Mouse (Mus musculus) forebrain, embryonic 14.5 days (tissue): ENCODE results near the gene Snd1. TPM values are rescaled to one million over a fixed set of nuclear protein-coding genes. Genes with fewer than 3 reads are reported as not detected.

Experiments used
- ATAC-seq: fragments of 200-750 bp; cut with Nextera tagmentation; 2 replicates; pipeline ENCODE4 v1.8.0; 2017; ENCODE audit warnings: mild to moderate bottlenecking, moderate library complexity
- DNase-seq: peaks from one replicate; pipeline ENCODE4 v3.0.0-alpha.2; 2015; ENCODE audit warnings: low spot score
- H3K27ac ChIP-seq: fragments of 300-500 bp; sonication (generic); 2 replicates; pipeline ENCODE4 v1.5.1; 2014; ENCODE audit warnings: low read depth, mild to moderate bottlenecking, control low read depth, low read length, moderate library complexity
- H3K27me3 ChIP-seq: fragments of 300-500 bp; sonication (generic); replicated peaks from 2 replicates; pipeline ENCODE4 v1.6.1; 2014; ENCODE audit warnings: low read length, control low read depth, mixed read lengths; ENCODE audit not compliant: control insufficient read depth, insufficient read depth
- H3K36me3 ChIP-seq: fragments of 300-500 bp; sonication (generic); 2 replicates; pipeline ENCODE4 v1.6.1; 2014; ENCODE audit warnings: low read length, control low read depth; ENCODE audit not compliant: control insufficient read depth, insufficient read depth
- H3K4me1 ChIP-seq: fragments of 300-500 bp; sonication (generic); 2 replicates; pipeline ENCODE4 v1.6.1; 2014; ENCODE audit warnings: antibody characterized with exemption, low read length, control low read depth; ENCODE audit not compliant: control insufficient read depth, insufficient read depth
- H3K4me2 ChIP-seq: fragments of 300-500 bp; sonication (generic); 2 replicates; pipeline ENCODE4 v1.6.1; 2014; ENCODE audit warnings: mild to moderate bottlenecking, control low read depth, low read length
- H3K4me3 ChIP-seq: fragments of 300-500 bp; sonication (generic); 2 replicates; pipeline ENCODE4 v1.5.1; 2014; ENCODE audit warnings: low read depth, low read length, control low read depth
- H3K9ac ChIP-seq: fragments of 300-500 bp; sonication (generic); 2 replicates; pipeline ENCODE4 v1.6.1; 2014; ENCODE audit warnings: mild to moderate bottlenecking, low read length, control low read depth, moderate library complexity
- H3K9me3 ChIP-seq: fragments of 300-500 bp; sonication (generic); replicated peaks from 2 replicates; pipeline ENCODE4 v1.6.1; 2016; ENCODE audit warnings: low read length, control low read depth, mixed read lengths; ENCODE audit not compliant: control insufficient read depth
- WGBS: fragments of 180-500 bp; shearing (Covaris S2); extraction: QIAGEN DNeasy Blood & Tissue Kit; methylation state at CpG from one replicate; pipeline ENCODE4 v1.1.7; 2014; 5-methylcytosine and 5-hydroxymethylcytosine counted together
- polyA plus RNA-seq: library from polyadenylated mRNA; unstranded; fragments of >200 nt; fragmentation: Nextera tagmentation; extraction: Ambion mirVana; gene quantifications from 2 replicates; pipeline ENCODE4 v1.2.1, GENCODE M21; 2014

Snd1 gene
- polyA plus RNA-seq, 1 experiment from 2014 or later: 67.9 TPM

- no peaks in the 10 kb centered on the region for H3K9me3 ChIP-seq
- H3K4me2 ChIP-seq: no peak overlapping the region
- no peak for DNase-seq
- H3K27ac ChIP-seq: no peak overlapping the region
- no peaks in the 10 kb centered on the region for H3K4me1 ChIP-seq
- H3K4me3 ChIP-seq: no peak overlapping the region
- no peak overlapping the region for H3K9ac ChIP-seq
- H3K36me3 ChIP-seq: no peaks in the 10 kb centered on the region
- H3K27me3 ChIP-seq: no peaks in the 10 kb centered on the region
- no peak for ATAC-seq
These were observed 16.3 kb downstream of the Snd1 start for GRCm38 (mm10) chr6:28491198-28491597.

- Histone ChIP-seq H3K9me3 (no peaks in the 10 kb centered on the region), H3K9ac (no peak overlapping the region), H3K27me3 (no peaks in the 10 kb centered on the region), H3K36me3 (no peaks in the 10 kb centered on the region), H3K4me2 (no peak overlapping the region), H3K4me1 (no peaks in the 10 kb centered on the region), H3K27ac (no peak overlapping the region), H3K4me3 (no peak overlapping the region)
- 83% methylated on average over 5 of the region's 5 CpGs for WGBS
- no peak for ATAC-seq
- DNase-seq: no peak
These were observed 22.9 kb downstream of the Snd1 start for GRCm38 (mm10) chr6:28497837-28498236.

- no peaks in the 10 kb centered on the region for H3K27me3 ChIP-seq
- H3K9ac ChIP-seq: no peak overlapping the region
- no peaks in the 10 kb centered on the region for H3K36me3 ChIP-seq
- H3K4me1 ChIP-seq: no peaks in the 10 kb centered on the region
- H3K9me3 ChIP-seq: no peaks in the 10 kb centered on the region
- no peak for DNase-seq
- 80% methylated on average over 7 of the region's 7 CpGs for WGBS
- no peak overlapping the region for H3K4me3 ChIP-seq
- ATAC-seq: no peak
- no peak overlapping the region for H3K27ac ChIP-seq
- no peak overlapping the region for H3K4me2 ChIP-seq
These were observed 27.6 kb downstream of the Snd1 start for GRCm38 (mm10) chr6:28502576-28502975.

- Histone ChIP-seq H3K36me3 (no peaks in the 10 kb centered on the region), H3K4me2 (no peak overlapping the region), H3K4me3 (no peak overlapping the region), H3K4me1 (no peaks in the 10 kb centered on the region), H3K9me3 (no peaks in the 10 kb centered on the region), H3K9ac (no peak overlapping the region), H3K27ac (no peak overlapping the region), H3K27me3 (no peaks in the 10 kb centered on the region)
- ATAC-seq (no peak), DNase-seq (no peak)
- WGBS: 97% methylated on average over 4 of the region's 4 CpGs
These were observed 28.2 kb downstream of the Snd1 start for GRCm38 (mm10) chr6:28503148-28503547.

- no peak overlapping the region for H3K9ac ChIP-seq
- H3K36me3 ChIP-seq: no peaks in the 10 kb centered on the region
- H3K4me3 ChIP-seq: no peak overlapping the region
- no peaks in the 10 kb centered on the region for H3K27me3 ChIP-seq
- H3K4me2 ChIP-seq: no peak overlapping the region
- DNase-seq (no peak), ATAC-seq (no peak)
- WGBS: 95% methylated on average over 7 of the region's 7 CpGs
- no peaks in the 10 kb centered on the region for H3K4me1 ChIP-seq
- H3K9me3 ChIP-seq: no peaks in the 10 kb centered on the region
- no peak overlapping the region for H3K27ac ChIP-seq
These were observed 29.7 kb downstream of the Snd1 start for GRCm38 (mm10) chr6:28504611-28505010.

GRCm38 (mm10) chr6:28507759-28508158 lies 32.8 kb downstream of the Snd1 start:
- Histone ChIP-seq H3K4me3 (no peak overlapping the region), H3K27me3 (no peaks in the 10 kb centered on the region), H3K9ac (no peak overlapping the region), H3K36me3 (no peaks in the 10 kb centered on the region), H3K4me1 (no peaks in the 10 kb centered on the region), H3K27ac (no peak overlapping the region), H3K4me2 (no peak overlapping the region), H3K9me3 (no peaks in the 10 kb centered on the region)
- ATAC-seq: no peak
- WGBS: 87% methylated on average over 4 of the region's 4 CpGs
- DNase-seq: no peak

- H3K9ac ChIP-seq: no peak overlapping the region
- H3K4me3 ChIP-seq: no peak overlapping the region
- ATAC-seq: no peak
- no peak overlapping the region for H3K27ac ChIP-seq
- no peaks in the 10 kb centered on the region for H3K27me3 ChIP-seq
- DNase-seq: no peak
- 93% methylated on average over 3 of the region's 3 CpGs for WGBS
- no peak overlapping the region for H3K4me2 ChIP-seq
- no peaks in the 10 kb centered on the region for H3K9me3 ChIP-seq
- H3K36me3 ChIP-seq: peaks cover 16% of the 10 kb centered on the region; the same call in 1 of the 2 replicates
- no peaks in the 10 kb centered on the region for H3K4me1 ChIP-seq
These were observed 39.3 kb downstream of the Snd1 start for GRCm38 (mm10) chr6:28514195-28514594.

GRCm38 (mm10) chr6:28514830-28515350 lies 40.0 kb downstream of the Snd1 start:
- ATAC-seq: no peak
- H3K4me3 ChIP-seq: no peak overlapping the region
- peaks cover 17% of the 10 kb centered on the region; the same call in 1 of the 2 replicates for H3K36me3 ChIP-seq
- H3K4me1 ChIP-seq: no peaks in the 10 kb centered on the region
- DNase-seq: no peak
- H3K9ac ChIP-seq: no peak overlapping the region
- no peak overlapping the region for H3K27ac ChIP-seq
- no peaks in the 10 kb centered on the region for H3K9me3 ChIP-seq
- 94% methylated on average over 4 of the region's 4 CpGs for WGBS
- no peak overlapping the region for H3K4me2 ChIP-seq
- no peaks in the 10 kb centered on the region for H3K27me3 ChIP-seq

GRCm38 (mm10) chr6:28516618-28517017 lies 41.7 kb downstream of the Snd1 start:
- Histone ChIP-seq H3K36me3 (peaks cover 25% of the 10 kb centered on the region; the same call in 1 of the 2 replicates), H3K27me3 (no peaks in the 10 kb centered on the region), H3K4me3 (no peak overlapping the region), H3K27ac (no peak overlapping the region), H3K9ac (no peak overlapping the region), H3K4me2 (no peak overlapping the region), H3K4me1 (no peaks in the 10 kb centered on the region), H3K9me3 (no peaks in the 10 kb centered on the region)
- WGBS: 34% methylated on average over 2 of the region's 2 CpGs
- ATAC-seq (no peak), DNase-seq (peak; percentile 12)
